8 mouse cellular contexts compared by ENCODE assay signal in genomic region chr11:75462865-75463336, GRCm38 (mm10). TPM values are rescaled to one million over a fixed set of nuclear protein-coding genes. Genes with fewer than 3 reads are reported as not detected.
DNase-seq lines count a peak whose midpoint lies in the region; ATAC-seq lines count a peak whose summit lies in the region.

No protein-coding gene starts in this region.

- peak; percentile 86 for DNase-seq in embryo, embryonic 9.5 days (ENCODE audit: extremely low spot score)
- peak; percentile 95 to 96 for DNase-seq in heart, adult 18-20 months
- peak; percentile 98 for DNase-seq in kidney, adult 11 months
- peak; percentile 89 for DNase-seq in liver, embryonic 11.5 days (ENCODE audit: low spot score)
- peak; percentile 28 for DNase-seq in naive thymus-derived CD4-positive, alpha-beta T cell, adult 2 months (ENCODE audit: low read depth)

- peak overlapping the region; percentile 68 for H3K9ac ChIP-seq in liver, embryonic 11.5 days (ENCODE audit: low read depth, low read length)
- peak overlapping the region; percentile 83 for H3K9ac ChIP-seq in stomach, embryonic 16.5 days (ENCODE audit: low read length)

- H3K27ac ChIP-seq in liver, embryonic 11.5 days (ENCODE audit: low read depth, low read length): peak overlapping the region; percentile 98
- peak overlapping the region; percentile 92 for H3K27ac ChIP-seq in stomach, embryonic 16.5 days (ENCODE audit: low read length)

- ATAC-seq in megakaryocyte, adult 5-6 weeks (ENCODE audit: poor library complexity, severe bottlenecking): no peak
- ATAC-seq in liver, embryonic 11.5 days (replicated peaks; ENCODE audit: low FRiP score): peak; percentile 65
- ATAC-seq in stomach, embryonic 16.5 days (ENCODE audit: insufficient read depth, low FRiP score): peak; percentile 62

- no peaks in the 10 kb centered on the region for H3K27me3 ChIP-seq in megakaryocyte, embryonic 14.5 days (replicated peaks)
- H3K27me3 ChIP-seq in liver, embryonic 11.5 days (replicated peaks; ENCODE audit: control insufficient read depth, insufficient read depth, low read length): no peaks in the 10 kb centered on the region
- no peaks in the 10 kb centered on the region for H3K27me3 ChIP-seq in stomach, embryonic 16.5 days (ENCODE audit: control insufficient read depth, insufficient read depth, low read length)

- peaks cover 78% of the 10 kb centered on the region for H3K4me1 ChIP-seq in megakaryocyte, embryonic 14.5 days
- H3K4me1 ChIP-seq in liver, embryonic 11.5 days (replicated peaks; ENCODE audit: control insufficient read depth, insufficient read depth, low read length): peaks cover 46% of the 10 kb centered on the region
- peaks cover 33% of the 10 kb centered on the region for H3K4me1 ChIP-seq in stomach, embryonic 16.5 days (ENCODE audit: control insufficient read depth, insufficient read depth, low read length)

- peaks cover 42% of the 10 kb centered on the region for H3K36me3 ChIP-seq in megakaryocyte, embryonic 14.5 days (replicated peaks; ENCODE audit: low read length)
- H3K36me3 ChIP-seq in liver, embryonic 11.5 days (ENCODE audit: control insufficient read depth, insufficient read depth, low read length): peaks cover 18% of the 10 kb centered on the region
- H3K36me3 ChIP-seq in stomach, embryonic 16.5 days (ENCODE audit: control insufficient read depth, insufficient read depth, low read length): 0 out of 2 replicates have a peak, but pooled peaks cover 5% of the 10 kb centered on the region

- H3K9me3 ChIP-seq in megakaryocyte, embryonic 14.5 days: peaks cover 7% of the 10 kb centered on the region; the same call in 1 of the 2 replicates
- no peaks in the 10 kb centered on the region; the same call in 1 of the 2 replicates for H3K9me3 ChIP-seq in liver, embryonic 11.5 days (ENCODE audit: control insufficient read depth, low read length)
- H3K9me3 ChIP-seq in stomach, embryonic 16.5 days (replicated peaks; ENCODE audit: control insufficient read depth, low read length): no peaks in the 10 kb centered on the region

- 5% methylated on average over 9 of the region's 9 CpGs for WGBS in liver, embryonic 11.5 days
- WGBS in stomach, embryonic 16.5 days: under 1% methylated on average over 9 of the region's 9 CpGs

- peak overlapping the region; percentile 99 for H3K4me3 ChIP-seq in megakaryocyte, embryonic 14.5 days (replicated peaks)
- H3K4me3 ChIP-seq in liver, embryonic 11.5 days (ENCODE audit: low read depth, low read length): peak overlapping the region; percentile 83
- peak overlapping the region; percentile 91 for H3K4me3 ChIP-seq in stomach, embryonic 16.5 days (replicated peaks; ENCODE audit: low read length)

- H3K4me2 ChIP-seq in liver, embryonic 11.5 days: peak overlapping the region; percentile 93
- peak overlapping the region; percentile 99 for H3K4me2 ChIP-seq in stomach, embryonic 16.5 days (ENCODE audit: low read depth, low read length)

RNA-seq across cellular contexts. Expression of gene Tlcd2, which starts 1.4 kb away (rescaled TPM):
- 1.7 TPM in 1 of 2 replicates, not detected in the other for polyA plus RNA-seq in megakaryocyte, embryonic 14.5 days (2012; ENCODE audit: insufficient read depth, low replicate concordance)
- total RNA-seq in megakaryocyte, adult 5-6 weeks (2015): 3.1 and 7.8 TPM in 2 replicates
- 4.6 and 5.4 TPM in 2 replicates for total RNA-seq in megakaryocyte, adult 5-6 weeks (2017)
- total RNA-seq in heart, adult 18-20 months (2021): 1 to 10 TPM; 2.4 to 4.9 TPM
- 29.8 and 33.0 TPM in 2 replicates for polyA plus RNA-seq in liver, embryonic 11.5 days (2014; fragmentation: Nextera tagmentation; extraction: Ambion mirVana)
- 22.7 and 22.9 TPM in 2 replicates for polyA plus RNA-seq in stomach, embryonic 16.5 days (2015; fragmentation: Nextera tagmentation; extraction: Ambion mirVana)

RNA-seq across cellular contexts. Expression of gene Wdr81, which starts 8.4 kb away (rescaled TPM):
- polyA plus RNA-seq in megakaryocyte, embryonic 14.5 days (2012; ENCODE audit: insufficient read depth, low replicate concordance): 10.8 and 12.0 TPM in 2 replicates
- total RNA-seq in megakaryocyte, adult 5-6 weeks (2015): 11.1 and 11.9 TPM in 2 replicates
- total RNA-seq in megakaryocyte, adult 5-6 weeks (2017): 9.3 and 11.8 TPM in 2 replicates
- 1 to 10 TPM; 7.6 to 8.3 TPM for total RNA-seq in heart, adult 18-20 months (2021)
- polyA plus RNA-seq in liver, embryonic 11.5 days (2014; fragmentation: Nextera tagmentation; extraction: Ambion mirVana): 21.8 and 21.9 TPM in 2 replicates
- polyA plus RNA-seq in stomach, embryonic 16.5 days (2015; fragmentation: Nextera tagmentation; extraction: Ambion mirVana): 6.8 and 7.0 TPM in 2 replicates

RNA-seq across cellular contexts. Expression of gene Serpinf2, which starts 23.5 kb away (rescaled TPM):
- polyA plus RNA-seq in megakaryocyte, embryonic 14.5 days (2012; ENCODE audit: insufficient read depth, low replicate concordance): not detected in 2 replicates
- total RNA-seq in megakaryocyte, adult 5-6 weeks (2015): 0.71 TPM in 1 of 2 replicates, not detected in the other
- total RNA-seq in megakaryocyte, adult 5-6 weeks (2017): not detected in 2 replicates
- total RNA-seq in heart, adult 18-20 months (2021): not detected
- 321 and 377 TPM in 2 replicates for polyA plus RNA-seq in liver, embryonic 11.5 days (2014; fragmentation: Nextera tagmentation; extraction: Ambion mirVana)
- 65.3 and 68.3 TPM in 2 replicates for polyA plus RNA-seq in stomach, embryonic 16.5 days (2015; fragmentation: Nextera tagmentation; extraction: Ambion mirVana)

RNA-seq across cellular contexts. Expression of gene Prpf8, which starts 23.7 kb away (rescaled TPM):
- 18.1 and 35.1 TPM in 2 replicates for polyA plus RNA-seq in megakaryocyte, embryonic 14.5 days (2012; ENCODE audit: insufficient read depth, low replicate concordance)
- total RNA-seq in megakaryocyte, adult 5-6 weeks (2015): 91.3 and 102 TPM in 2 replicates
- 69.3 and 90.7 TPM in 2 replicates for total RNA-seq in megakaryocyte, adult 5-6 weeks (2017)
- total RNA-seq in heart, adult 18-20 months (2021): 10 to 100 TPM; 86.5 to 92.7 TPM
- 105 and 119 TPM in 2 replicates for polyA plus RNA-seq in liver, embryonic 11.5 days (2014; fragmentation: Nextera tagmentation; extraction: Ambion mirVana)
- 42.4 and 43.8 TPM in 2 replicates for polyA plus RNA-seq in stomach, embryonic 16.5 days (2015; fragmentation: Nextera tagmentation; extraction: Ambion mirVana)

RNA-seq across cellular contexts. Expression of gene Serpinf1, which starts 40.4 kb away (rescaled TPM):
- 2.5 TPM in 1 of 2 replicates, not detected in the other for polyA plus RNA-seq in megakaryocyte, embryonic 14.5 days (2012; ENCODE audit: insufficient read depth, low replicate concordance)
- 26.5 and 30.8 TPM in 2 replicates for total RNA-seq in megakaryocyte, adult 5-6 weeks (2015)
- 36.2 and 39.2 TPM in 2 replicates for total RNA-seq in megakaryocyte, adult 5-6 weeks (2017)
- total RNA-seq in heart, adult 18-20 months (2021): 10 to 100 TPM; 16.0 to 21.0 TPM
- polyA plus RNA-seq in liver, embryonic 11.5 days (2014; fragmentation: Nextera tagmentation; extraction: Ambion mirVana): 217 and 224 TPM in 2 replicates
- polyA plus RNA-seq in stomach, embryonic 16.5 days (2015; fragmentation: Nextera tagmentation; extraction: Ambion mirVana): 60.2 and 72.8 TPM in 2 replicates

Comparison
In these comparisons a context has a peak if more than half of its experiments do, and no peak if none do; other contexts are left out.
1. DNase-seq: peak in every context shown above with its lines; median percentile 98 in kidney, adult 11 months; 96 in heart, adult 18-20 months; 89 in liver, embryonic 11.5 days; 86 in embryo, embryonic 9.5 days; 28 in naive thymus-derived CD4-positive, alpha-beta T cell, adult 2 months.
2. RNA of gene Serpinf2, which starts 23.5 kb away (polyA plus RNA-seq): 321 to 377 TPM in liver, embryonic 11.5 days and 65.3 to 68.3 TPM in stomach, embryonic 16.5 days; not detected in megakaryocyte, embryonic 14.5 days; every median in the first group is over 10 times any median in the second.
3. Peak in every context shown above with its lines, with median percentiles within 50 percentile points of each other: H3K4me3 ChIP-seq.